Mouse (Mus musculus) ZHBTc4 (cell line): ENCODE data around the gene Wasl.

Source experiments
- DNase-seq: peaks from one replicate; pipeline ENCODE4 v3.0.0-alpha.2; 2011; ENCODE audit warnings: low read depth, low spot score

Gene Wasl

DNA sequence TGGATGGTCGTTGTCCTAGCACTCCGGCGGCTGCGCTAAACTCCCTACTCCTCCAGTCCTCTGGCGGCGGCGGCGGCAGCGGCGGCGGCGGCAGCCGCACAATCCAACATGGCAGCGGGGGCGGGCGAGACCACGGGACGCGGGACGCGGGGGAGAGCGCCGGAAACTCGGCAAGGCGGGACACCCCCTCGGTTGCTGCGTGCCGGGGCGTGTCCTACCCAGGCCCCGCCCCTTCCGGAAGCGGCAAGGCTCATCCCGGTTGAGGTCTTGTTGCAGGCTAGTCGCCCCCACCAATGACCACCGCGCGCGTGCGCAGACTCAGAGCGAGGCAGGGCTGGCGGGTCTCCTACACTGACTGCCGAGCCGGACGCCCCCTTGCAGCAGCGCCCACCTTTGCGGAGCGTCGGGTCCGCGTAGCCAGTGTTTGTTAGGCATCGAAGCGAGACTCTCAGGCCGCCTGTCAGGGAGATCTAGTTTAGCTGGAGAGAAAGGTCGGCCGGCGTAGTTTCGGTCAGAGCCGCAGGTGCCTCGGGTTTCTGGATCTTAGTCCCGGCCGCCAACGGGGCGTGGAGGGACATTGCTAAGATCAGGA is at the start of gene Wasl:
Gene Wasl (minus strand): TSS at position 143 of the 592 bp plus-strand sequence.
- peak; percentile 99 for DNase-seq

DNA sequence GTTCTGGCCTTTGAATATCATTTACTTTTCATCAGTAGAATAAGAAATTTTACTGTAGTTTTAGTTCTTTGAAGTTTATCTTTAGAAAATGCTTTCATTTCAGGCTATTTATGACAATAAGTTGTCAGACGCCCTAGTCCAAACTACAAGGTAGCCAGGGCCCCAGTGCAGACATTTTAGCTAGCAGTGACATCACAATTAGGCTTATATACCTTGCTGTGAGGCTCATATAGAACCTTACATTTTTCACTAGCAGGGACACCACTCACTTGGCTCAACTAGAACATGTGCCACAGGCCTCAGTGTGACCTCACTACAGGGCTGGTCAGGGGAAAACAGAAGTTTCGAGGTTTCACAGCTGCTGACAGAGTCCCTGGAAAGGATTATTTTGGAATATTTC is 42.7 kb upstream of the Wasl start:
- DNase-seq: no peak

DNA sequence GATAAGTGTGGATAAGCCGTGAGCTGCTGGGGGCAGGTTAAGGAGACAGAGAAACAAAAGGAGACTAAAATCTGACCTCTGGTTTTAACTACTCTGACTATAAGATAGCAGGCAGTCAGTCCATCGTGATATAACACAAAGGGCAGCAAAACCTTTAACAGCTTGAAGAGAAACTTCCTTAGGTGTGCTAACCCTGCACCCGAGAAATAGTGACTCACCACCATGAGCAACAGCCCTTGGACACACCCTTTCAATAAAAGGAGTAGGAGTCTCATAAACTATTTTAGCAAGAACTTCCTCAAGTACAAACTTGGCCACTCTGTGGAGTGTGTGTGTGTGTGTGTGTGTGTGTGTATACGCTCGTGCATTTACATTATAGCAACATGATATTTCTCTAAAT is 42.3 kb upstream of the Wasl start:
- no peak for DNase-seq

DNA sequence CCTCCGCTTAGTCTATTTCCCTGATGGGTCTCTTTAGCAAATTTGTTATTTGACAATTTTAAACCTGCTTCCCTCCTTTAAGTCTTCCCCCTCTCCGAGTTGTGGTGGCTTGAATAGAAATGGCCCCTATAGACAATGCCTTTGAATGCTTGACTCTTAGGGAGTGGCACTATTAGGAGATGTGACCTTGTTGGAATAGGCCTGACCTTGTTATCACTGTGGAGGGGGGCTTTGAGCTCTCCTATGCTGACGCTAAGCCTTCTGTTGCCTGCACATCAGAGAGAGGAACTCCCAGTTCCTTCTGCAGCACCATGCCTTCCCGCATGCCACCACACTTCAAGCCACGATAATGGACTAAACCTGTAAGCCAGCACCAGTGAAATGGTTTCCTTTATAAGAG is 32.4 kb upstream of the Wasl start:
- peak; percentile 38 for DNase-seq

DNA sequence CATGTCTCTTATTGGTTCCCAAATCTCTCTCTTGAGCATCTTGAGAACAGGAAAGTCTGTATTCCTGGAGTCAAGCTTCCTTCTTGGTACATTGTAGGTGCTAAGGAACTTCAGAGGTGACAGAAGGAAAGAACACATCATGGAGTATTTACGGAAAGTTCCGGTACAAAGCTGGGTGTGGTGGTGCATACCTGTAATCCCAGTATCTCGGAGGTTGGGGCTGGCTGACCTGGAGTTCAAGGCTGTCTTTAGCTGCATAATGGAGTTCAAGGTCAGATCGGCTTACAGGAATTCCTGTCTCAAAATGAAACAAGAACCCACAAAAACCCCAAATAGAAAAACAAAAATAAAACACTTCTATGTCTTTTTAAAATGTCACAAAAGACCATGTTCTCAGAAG is 31.3 kb upstream of the Wasl start:
- peak; percentile 11 for DNase-seq

DNA sequence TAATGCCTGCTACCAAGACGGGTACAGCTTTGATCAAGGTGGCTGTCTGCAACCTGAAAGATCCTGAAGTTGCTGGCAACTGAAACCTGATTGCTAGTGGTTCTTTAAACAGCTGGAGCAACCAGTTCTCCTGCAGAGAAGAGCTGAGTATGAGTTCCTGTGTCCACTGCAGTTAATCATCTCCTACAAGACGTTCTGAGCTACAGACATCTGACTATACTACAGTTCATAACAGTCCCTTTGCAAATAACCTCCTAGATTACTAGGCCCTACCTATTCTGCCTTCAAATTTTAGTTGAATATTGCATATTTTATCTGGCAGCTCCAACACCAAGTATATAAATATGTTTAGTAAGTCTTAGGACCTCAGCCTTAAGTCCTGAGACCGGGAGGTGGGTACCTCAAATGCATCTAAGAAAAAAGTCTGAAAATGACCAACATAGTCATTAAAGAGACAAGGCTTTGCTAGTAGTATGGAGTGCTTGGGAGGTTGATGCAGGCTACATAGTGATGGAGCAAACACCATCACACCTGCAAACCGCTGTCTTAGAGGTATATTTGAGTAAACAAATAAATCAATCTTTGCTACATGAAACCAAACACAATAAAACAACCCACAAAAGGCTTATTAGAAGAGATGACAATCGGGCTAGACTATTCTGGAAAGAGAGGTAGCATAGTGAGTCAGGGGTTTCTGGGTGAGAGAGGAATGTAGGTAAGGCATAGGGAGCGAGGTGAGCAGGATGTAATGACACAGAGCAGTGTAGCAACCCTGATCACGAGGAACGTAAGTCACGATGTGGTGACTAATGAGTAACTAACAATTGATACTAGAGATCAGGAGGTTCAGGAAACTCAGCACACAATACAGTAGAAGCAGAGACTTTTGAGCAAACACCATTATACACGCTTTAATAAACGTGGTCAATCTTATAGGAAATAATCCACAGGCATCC is 29.9 kb upstream of the Wasl start:
- no peak for DNase-seq

DNA sequence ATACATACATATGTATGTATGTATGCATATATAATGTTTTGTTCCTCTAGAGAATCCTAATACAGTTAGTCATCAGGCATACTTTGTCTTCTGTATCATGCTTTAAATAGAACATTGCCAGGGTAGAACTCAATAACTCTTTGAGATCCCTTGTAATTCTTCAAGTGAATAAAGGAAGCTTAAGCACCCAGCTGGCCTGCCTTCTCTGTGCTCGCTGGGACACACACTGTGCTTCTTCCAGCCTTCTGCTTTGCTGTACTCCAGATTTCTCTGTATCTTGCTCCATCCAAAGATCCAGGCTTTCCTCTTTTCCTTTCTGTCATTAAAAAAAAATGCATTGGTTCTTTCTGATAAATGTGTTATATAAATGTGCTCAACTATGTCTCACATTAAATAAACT is 23.1 kb upstream of the Wasl start:
- DNase-seq: no peak

DNA sequence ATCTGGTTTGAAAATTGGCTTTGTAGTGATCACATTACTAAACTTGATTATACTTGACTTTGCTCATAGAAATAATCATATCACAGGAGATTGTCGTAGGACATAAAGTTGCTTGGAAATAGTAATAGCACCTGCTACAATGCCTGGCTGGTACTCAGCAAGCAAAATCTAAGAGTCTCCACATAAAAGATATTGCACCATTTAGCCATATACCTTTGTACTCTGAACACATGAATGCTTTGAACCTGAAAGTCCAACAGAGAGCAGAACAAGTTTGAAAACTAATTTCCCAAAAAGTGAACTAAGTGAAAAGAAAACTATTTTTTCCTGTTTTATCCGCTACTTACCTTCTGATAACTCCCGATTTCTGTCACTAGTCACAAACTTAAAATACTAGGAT is 18.3 kb upstream of the Wasl start:
- no peak for DNase-seq

DNA sequence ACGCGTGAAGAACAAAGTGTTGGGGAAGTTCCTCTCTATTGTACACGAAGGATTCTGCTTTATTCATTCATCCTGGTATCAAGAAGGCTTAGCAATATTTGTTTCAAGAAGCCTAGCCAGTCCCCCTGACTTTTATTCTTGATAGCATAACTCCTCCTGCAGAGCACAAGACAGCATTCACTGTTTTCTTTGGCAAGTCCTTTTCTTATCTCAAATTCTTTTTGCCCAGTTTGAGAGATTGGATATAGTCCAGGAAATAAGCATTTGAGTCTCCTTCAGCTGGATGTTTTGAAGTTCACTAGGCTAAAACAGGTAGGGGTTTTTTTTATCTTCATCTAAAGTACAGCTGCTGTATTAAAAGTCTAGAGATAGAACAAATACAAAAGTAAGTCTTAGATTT is 3.0 kb upstream of the Wasl start:
- DNase-seq: no peak

DNA sequence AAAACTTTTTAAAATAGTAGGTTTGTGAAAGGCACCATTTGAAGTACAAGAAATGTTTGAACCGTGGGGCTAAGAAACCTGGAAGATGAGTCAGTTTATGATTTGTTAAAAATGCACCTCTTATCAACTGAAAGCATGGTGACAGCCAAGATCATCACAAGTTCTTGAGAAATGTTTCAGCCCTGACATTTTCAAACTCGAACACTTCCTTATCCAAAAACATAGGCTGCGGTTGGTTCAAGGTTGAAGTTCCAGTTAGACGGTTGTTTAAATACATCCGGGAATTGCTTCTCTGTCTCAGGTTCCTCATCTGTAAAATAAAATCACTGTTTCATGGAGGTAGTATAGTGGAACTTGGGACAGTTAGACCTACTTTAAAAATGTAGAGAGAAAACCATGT is 1.4 kb upstream of the Wasl start:
- DNase-seq: no peak

DNA sequence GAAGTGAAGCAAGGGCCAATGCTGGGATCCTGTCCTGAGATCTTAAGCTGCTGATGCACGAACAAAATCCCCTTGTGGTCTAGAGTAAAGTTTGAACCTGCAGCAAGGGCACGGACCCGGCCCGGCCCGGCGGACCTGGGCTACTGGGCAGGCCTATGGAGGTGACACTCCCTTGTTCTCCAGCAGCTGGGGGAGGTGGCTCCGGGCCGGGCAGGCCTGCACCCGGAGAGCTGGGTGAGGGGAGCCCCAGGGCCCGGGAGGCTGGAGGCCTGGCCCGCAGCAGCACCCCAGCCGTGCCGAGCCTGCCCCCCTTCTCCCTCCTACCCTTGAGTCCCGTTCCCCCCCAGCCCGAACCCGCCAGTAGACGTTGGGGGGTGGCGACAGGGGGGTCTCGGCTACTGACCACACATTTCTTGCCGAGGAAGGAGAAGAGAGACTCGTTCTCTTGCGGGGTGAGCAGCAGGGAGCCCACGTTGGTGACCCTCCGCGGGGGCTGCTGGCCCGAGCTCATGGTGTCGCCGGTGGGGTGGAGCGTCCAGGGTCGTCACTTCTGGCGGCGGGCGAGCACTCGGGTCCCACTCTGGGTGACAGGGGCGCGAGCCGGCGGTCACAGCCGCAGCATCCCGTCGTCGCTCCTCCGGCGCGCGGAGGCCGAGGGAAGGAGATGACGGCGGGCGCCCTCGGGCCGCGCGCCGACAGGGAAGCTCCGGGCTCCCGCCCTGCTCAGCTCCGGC is 509 bp downstream of the Wasl start:
- peak; percentile 48 for DNase-seq

DNA sequence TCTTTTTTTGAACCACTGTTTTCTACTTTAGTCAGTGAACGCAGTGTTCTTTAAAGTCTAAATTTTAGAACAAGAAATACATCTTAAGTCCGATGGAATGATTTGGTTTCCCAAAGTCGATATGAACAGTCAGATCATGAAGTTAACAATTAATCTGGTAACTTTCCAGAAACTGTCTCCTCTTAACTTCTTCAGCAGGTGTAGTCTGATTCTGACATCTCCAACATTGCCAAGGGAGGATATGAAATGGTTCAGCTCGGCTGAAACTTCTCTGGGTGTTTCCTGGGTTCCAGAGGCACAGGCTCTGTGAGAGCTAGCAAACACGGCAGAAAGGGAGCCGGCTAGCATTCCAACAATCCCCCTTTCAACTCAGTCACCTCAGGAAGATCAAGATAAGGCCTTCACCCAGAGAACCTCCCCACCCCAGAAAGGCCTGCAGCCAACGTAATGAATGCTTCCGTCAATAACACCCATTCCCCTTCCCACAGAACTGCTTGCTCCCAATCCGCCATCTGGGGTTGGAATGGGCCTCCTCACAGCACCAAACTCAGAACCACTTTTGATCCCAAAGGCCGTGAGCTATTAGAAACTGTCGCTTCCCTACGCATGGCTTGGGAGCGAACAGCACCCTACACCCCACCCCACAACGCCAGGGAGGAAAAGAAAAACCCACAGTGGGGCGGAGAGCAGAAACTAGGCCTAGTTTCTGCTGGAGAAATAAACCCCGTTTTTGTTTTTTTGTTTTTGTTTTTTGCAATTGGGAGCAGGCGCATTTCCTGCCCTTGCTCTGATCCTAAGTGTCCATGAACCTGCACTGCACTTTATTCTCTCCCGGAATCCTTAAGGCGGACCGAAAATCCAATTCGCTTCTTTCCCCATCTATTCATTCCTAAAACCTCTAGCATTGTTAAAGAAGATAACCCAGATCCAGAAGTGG is 1.3 kb downstream of the Wasl start:
- peak; percentile 25 for DNase-seq

DNA sequence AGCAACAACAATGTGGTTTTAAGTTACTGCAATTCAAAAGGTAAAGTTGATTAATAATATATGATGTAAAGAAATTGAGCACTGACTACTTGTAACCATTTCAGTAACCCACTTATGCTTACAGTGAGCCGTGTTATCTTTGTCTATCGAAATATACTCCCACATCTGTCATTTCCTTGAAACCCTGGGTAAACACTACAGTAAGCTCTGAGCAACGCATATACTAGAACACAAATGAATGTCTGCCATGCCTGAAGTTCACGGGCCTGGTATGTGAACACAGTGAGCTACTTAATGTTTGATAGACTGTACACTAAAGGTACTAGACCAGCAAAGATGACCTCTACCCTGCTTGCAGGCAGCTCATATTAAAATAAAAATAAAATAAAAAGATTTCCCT is 2.3 kb downstream of the Wasl start:
- no peak for DNase-seq

DNA sequence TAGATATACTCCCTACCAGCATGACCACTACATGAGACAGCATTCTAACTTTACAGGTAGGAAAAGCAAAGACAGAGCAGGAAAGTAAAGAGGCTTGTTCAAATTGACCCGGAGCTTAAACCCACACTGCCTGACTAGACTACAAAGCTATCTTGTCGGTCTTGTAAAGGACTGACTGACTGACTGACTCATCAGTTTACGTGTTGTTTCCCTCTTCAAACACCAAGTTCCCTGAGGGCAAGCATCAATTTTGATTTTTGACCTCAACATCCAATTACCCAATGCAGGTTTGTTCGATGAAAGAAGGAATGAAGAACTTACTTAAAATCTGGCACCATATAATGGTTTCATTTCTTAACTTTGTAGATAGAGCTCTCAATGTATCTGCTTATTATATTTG is 2.9 kb downstream of the Wasl start:
- no peak for DNase-seq

DNA sequence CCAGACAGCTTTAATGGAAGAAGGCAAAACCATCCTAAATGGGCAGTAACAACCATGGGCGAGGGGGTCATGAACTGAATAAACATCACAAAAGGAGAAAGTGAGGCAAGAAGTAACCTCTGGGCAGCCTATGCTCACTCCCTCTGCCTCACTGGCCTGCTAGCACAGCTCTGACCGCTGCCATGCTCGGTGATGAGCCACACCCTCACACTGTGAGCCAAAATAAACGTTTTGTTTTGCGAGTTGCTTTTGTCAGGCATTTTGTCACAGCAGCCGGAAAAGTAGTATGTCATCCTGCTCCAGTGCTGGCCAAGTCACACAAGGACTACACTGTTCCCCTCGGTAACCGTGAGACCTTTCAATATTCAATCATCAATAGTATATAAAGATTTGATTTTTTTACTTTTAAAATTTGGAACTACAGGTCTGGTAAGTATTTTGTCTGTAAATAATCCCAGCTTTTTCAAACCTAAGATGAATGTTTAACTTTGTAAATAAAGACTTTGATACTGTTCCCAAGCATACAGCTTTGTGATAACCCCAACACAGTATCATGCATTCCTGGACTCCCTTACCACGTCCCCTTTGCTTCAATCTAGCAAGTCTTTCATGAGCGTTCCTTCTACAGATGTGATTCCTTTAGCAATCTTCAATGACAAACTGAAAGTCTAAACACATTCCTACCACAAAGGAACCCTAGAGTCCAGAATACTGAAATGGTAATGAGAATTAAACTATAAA is 7.0 kb downstream of the Wasl start:
- DNase-seq: peak; percentile 33

DNA sequence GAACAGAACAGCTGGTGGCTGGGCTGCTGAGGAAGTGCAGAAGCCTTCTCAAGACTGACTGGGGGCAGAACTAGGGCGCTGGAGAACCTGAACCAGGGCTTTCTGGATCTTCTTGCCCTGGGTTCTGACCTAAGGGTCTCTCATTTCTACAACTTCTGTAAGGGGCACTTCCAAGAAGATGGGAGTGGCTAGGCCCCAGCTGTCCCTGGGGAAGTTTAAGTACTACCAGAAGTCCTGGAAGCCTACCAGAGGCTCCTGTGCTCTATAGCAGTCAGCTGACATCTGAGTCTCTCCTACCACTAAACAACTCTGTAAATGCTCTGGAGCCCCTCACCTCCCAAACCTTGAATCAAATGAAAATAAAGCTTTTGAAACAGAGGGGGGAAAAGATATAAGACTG is 8.7 kb downstream of the Wasl start:
- DNase-seq: no peak

DNA sequence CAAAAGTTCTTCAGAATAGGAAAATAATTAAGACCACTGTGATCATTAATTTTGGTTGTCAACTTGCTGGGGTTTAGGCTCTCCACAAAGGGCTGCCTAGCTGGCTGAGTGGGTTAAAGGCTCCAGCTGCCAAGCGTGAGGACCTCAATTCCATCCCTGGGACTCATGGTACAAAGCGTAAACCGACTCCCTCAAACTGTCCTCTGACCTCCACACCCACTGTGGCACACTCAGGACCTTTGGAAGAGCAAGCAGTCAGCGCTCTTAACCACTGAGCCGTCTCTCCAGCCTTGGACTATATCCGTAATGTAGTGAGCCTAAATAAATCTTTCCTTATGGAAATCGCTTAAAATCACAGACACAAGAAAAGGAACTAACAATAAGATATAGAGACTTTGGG is 13.3 kb downstream of the Wasl start:
- no peak for DNase-seq

DNA sequence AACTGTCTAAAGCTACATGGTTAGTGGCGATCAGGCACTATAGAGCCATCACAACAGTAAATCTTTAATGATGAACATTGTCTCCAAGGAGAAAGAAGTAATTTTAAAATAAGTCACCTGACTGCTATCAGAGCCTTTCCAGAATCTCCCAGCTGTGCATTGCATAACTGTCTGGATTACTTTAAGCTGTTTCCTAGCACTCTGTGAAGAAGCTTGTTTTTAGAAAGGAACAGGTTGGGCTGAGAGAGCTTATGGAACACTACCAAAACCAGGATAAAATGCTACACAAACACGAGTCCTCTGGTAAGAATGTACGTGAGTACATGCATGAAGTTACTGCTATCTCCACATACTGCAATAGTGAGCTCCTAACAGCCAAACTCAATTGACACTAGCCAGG is 14.1 kb downstream of the Wasl start:
- DNase-seq: no peak

DNA sequence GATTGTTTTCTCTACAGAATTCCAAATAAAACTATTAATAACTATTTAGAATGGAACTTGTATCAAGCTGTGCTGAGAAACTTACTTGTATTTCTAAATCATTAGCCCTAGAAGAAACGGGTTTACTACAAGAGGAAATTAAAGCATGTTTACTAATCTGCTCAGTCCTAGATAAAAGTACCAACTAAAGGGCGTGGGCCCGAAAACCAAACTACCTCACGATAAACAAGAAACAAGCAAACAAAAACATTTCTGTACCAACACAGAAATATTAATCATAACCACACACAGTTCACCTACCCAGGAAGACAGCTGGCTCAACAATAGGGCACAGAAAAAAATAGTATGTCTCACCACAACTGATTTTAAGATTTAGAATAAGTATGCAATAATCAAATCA is 16.4 kb downstream of the Wasl start:
- no peak for DNase-seq

DNA sequence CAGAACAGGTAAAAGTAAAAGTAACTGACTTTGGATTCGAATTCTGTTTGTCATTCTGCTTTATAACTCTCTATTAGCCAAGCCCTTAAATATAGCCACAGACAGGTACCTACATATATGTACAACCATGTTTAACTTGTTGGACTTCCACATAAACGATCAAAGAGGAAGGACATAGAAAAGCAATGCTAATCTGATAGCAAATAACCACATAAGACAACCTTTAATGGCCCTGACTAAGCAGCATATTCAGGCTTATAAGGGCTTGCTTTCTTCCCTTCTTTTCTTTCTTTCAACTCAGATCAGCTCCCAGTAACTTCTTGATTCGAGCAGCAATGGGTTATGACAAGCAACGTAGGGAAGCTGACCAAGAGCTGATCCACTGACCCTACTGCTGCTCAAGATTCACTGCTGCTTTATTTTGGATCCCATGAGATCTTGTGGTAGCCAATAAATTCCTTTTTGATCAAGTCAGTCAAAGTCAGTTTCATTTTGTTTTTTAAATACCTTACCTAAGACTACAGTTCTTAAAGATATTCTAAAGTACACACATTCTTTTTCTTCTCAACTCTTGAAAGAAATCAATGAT is 17.6 kb downstream of the Wasl start:
- no peak for DNase-seq
